Mouse (Mus musculus): ENCODE measurements around the gene 2210016L21Rik. TPM values are rescaled to one million over a fixed set of nuclear protein-coding genes. Genes with fewer than 3 reads are reported as not detected.

The 2210016L21Rik gene
- total and polyA plus RNA-seq, 3 experiments = 10.2 to 31.7 (median 25.3) TPM

DNA sequence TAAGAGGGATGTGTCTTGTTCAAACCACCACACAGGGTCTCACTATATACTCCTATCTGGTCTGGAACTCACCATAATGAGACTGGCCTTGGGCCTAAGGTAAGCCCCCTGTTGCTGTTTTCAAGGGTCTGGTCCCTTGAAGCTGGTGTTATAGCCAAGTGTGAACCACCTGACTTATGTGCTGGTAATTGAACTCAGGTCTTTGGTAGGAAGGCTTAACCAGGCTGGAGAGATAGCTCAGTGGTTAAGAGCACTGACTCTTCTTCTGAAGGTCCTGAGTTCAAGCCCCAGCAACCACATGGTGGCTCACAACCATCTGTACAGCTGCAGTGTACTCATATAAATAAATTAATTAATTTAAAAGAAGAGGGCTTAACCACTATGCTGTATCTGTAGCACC, 35.0 kb downstream of the 2210016L21Rik start:
- no peak overlapping the region for H3K27ac ChIP-seq
- DNase-seq = no peak
- H3K4me1 ChIP-seq (ENCODE audit: control insufficient read depth, insufficient read depth, low read length) = peaks cover 2% of the 10 kb centered on the region; the same call in 1 of the 2 replicates
- H3K79me2 ChIP-seq (replicated peaks; ENCODE audit: control insufficient read depth, insufficient read depth, low read length) = no peaks in the 10 kb centered on the region
- no peak overlapping the region for H3K9ac ChIP-seq (ENCODE audit: low read depth, low read length)
- no peak overlapping the region for H3K4me3 ChIP-seq
- no peaks in the 10 kb centered on the region for H3K27me3 ChIP-seq (ENCODE audit: control insufficient read depth, insufficient read depth, low read length)
- intact Hi-C loops (cut with DNase I) = loop anchor here (5.0 kb wide), 1 partner anchor 210 kb away; no protein-coding TSS in a partner anchor
- TF ChIP-seq POLR2A (IDR thresholded peaks at IDR 0.05; ENCODE audit: insufficient read depth, low read depth, low read length) (no peak), EP300 (IDR thresholded peaks at IDR 0.05; ENCODE audit: insufficient read depth, low read depth, low read length) (no peak), CTCF (IDR thresholded peaks at IDR 0.05) (no peak)
- no peaks in the 10 kb centered on the region for H3K36me3 ChIP-seq (ENCODE audit: control insufficient read depth, insufficient read depth, low read length)

DNA sequence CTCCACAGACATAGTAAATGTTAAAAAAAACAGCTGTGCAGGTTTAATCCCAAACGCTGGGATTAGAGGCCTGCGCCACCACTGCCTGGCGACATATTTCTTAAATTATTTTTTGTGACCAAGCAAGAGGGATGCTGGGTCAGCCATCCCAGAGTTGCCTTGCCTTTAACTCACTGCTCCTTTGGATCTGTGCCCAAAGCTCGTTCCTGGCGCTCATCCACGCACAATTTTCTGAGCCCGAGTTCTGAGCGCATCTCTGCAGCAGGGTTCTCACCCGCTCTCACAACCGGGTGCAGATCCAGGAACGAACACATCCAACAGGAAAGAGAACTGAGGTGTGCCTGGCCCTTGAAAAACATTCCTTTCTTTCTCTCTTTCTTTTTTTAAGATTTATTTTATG, 36.5 kb downstream of the 2210016L21Rik start:
- no peaks in the 10 kb centered on the region for H3K79me2 ChIP-seq (replicated peaks; ENCODE audit: control insufficient read depth, insufficient read depth, low read length)
- no peaks in the 10 kb centered on the region for H3K27me3 ChIP-seq (ENCODE audit: control insufficient read depth, insufficient read depth, low read length)
- peak in 1 of 2 experiments; percentile 31 for DNase-seq
- H3K9ac ChIP-seq (ENCODE audit: low read depth, low read length) = no peak overlapping the region
- no peaks in the 10 kb centered on the region for H3K36me3 ChIP-seq (ENCODE audit: control insufficient read depth, insufficient read depth, low read length)
- H3K4me1 ChIP-seq (ENCODE audit: control insufficient read depth, insufficient read depth, low read length) = peaks cover 2% of the 10 kb centered on the region; the same call in 1 of the 2 replicates
- TF ChIP-seq EP300 (IDR thresholded peaks at IDR 0.05; ENCODE audit: insufficient read depth, low read depth, low read length) (no peak), CTCF (IDR thresholded peaks at IDR 0.05) (no peak), POLR2A (IDR thresholded peaks at IDR 0.05; ENCODE audit: insufficient read depth, low read depth, low read length) (no peak)
- intact Hi-C loops (cut with DNase I) = loop anchor here (2.0 to 5.0 kb wide), 3 partner anchors 32 to 258 kb away; partner anchors contain the start of gene Sppl3
- H3K27ac ChIP-seq = no peak overlapping the region
- WGBS = 41% methylated on average over 11 of the region's 11 CpGs
- H3K4me3 ChIP-seq = no peak overlapping the region

DNA sequence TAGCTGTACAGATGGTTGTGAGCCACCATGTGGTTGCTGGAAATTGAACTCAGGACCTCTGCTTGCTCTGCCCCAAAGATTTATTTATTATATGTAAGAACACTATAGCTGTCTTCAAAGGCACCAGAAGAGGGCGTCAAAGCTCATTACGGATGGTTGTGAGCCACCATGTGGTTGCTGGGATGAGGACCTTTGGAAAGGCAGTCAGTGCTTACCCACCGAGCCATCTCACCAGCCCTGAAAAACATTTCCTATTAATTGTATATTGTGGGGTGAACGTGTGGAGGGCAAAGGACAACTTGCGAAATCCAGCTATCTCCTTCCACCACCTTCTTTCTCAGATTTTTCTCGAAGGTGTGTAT, 36.9 kb downstream of the 2210016L21Rik start:
- no peak overlapping the region for H3K27ac ChIP-seq
- peaks cover 2% of the 10 kb centered on the region; the same call in 1 of the 2 replicates for H3K4me1 ChIP-seq (ENCODE audit: control insufficient read depth, insufficient read depth, low read length)
- WGBS = 4% methylated on average over 6 of the region's 6 CpGs
- no peaks in the 10 kb centered on the region for H3K36me3 ChIP-seq (ENCODE audit: control insufficient read depth, insufficient read depth, low read length)
- no peak overlapping the region for H3K9ac ChIP-seq (ENCODE audit: low read depth, low read length)
- peak overlapping the region; percentile 53; the same call in 1 of the 2 replicates for H3K4me3 ChIP-seq
- DNase-seq = no peak
- no peaks in the 10 kb centered on the region for H3K79me2 ChIP-seq (replicated peaks; ENCODE audit: control insufficient read depth, insufficient read depth, low read length)
- TF ChIP-seq POLR2A (IDR thresholded peaks at IDR 0.05; ENCODE audit: insufficient read depth, low read depth, low read length) (no peak), EP300 (IDR thresholded peaks at IDR 0.05; ENCODE audit: insufficient read depth, low read depth, low read length) (no peak)
- intact Hi-C loops (cut with DNase I) = loop anchor here (1.0 to 5.0 kb wide), 4 partner anchors 32 to 258 kb away; partner anchors contain the start of gene Sppl3
- no peaks in the 10 kb centered on the region for H3K27me3 ChIP-seq (ENCODE audit: control insufficient read depth, insufficient read depth, low read length)

DNA sequence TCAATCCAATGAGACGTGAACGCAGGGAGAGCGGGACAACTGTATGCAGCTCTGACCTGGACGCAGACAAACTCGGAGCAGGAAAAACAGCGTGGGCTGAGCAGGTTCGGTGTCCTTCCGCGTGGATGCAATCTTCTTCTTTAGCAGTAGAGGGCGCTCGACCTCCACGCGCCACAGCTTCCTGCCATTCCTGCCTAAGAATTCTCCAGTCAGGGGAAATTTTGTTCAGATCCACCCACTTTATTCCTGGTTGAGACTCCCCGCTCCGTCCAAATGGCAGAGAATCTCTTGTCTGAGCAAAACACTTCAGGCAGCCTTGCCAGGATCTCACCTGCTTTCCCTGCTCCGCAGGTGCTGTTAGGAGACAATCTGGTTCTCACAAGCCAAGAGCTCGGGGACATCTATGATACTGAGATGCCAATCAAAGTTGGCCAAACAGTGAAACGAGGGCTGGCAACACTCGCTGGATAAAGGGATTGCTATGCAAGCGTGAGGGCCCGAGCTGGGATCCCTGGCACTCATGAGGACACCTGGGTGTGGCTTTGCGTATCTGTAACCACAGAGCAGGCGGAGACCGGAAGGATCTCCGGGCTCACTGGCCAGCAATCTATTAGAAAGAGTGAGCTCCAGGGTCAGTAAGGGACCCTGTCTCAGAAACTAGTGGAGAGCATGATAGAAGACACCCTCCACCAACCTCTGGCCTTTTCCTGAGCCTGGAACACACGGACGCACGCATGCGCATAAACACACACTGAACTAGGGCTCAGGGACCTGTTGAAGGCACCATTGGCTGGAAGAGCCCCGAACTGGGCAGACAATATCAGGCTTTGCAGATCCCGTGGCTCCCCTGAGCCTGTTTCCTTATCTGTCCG, 37.5 kb downstream of the 2210016L21Rik start:
- peaks cover 2% of the 10 kb centered on the region; the same call in 1 of the 2 replicates for H3K4me1 ChIP-seq (ENCODE audit: control insufficient read depth, insufficient read depth, low read length)
- no peaks in the 10 kb centered on the region for H3K27me3 ChIP-seq (ENCODE audit: control insufficient read depth, insufficient read depth, low read length)
- H3K79me2 ChIP-seq (replicated peaks; ENCODE audit: control insufficient read depth, insufficient read depth, low read length) = no peaks in the 10 kb centered on the region
- 3% methylated on average over 32 of the region's 32 CpGs for WGBS
- H3K9ac ChIP-seq (ENCODE audit: low read depth, low read length) = peak overlapping the region; percentile 37
- H3K4me3 ChIP-seq = peak overlapping the region; percentile 53
- peak overlapping the region; percentile 71 for H3K27ac ChIP-seq
- intact Hi-C loops (cut with DNase I) = loop anchor here (1.0 to 5.0 kb wide), 4 partner anchors 31 to 257 kb away; partner anchors contain the start of gene Sppl3
- TF ChIP-seq CTCF (IDR thresholded peaks at IDR 0.05) (peak; percentile 90), EP300 (IDR thresholded peaks at IDR 0.05; ENCODE audit: insufficient read depth, low read depth, low read length) (peak; percentile 97), POLR2A (IDR thresholded peaks at IDR 0.05; ENCODE audit: insufficient read depth, low read depth, low read length) (no peak)
- no peaks in the 10 kb centered on the region for H3K36me3 ChIP-seq (ENCODE audit: control insufficient read depth, insufficient read depth, low read length)
- peak; percentile 82 to 83 for DNase-seq

DNA sequence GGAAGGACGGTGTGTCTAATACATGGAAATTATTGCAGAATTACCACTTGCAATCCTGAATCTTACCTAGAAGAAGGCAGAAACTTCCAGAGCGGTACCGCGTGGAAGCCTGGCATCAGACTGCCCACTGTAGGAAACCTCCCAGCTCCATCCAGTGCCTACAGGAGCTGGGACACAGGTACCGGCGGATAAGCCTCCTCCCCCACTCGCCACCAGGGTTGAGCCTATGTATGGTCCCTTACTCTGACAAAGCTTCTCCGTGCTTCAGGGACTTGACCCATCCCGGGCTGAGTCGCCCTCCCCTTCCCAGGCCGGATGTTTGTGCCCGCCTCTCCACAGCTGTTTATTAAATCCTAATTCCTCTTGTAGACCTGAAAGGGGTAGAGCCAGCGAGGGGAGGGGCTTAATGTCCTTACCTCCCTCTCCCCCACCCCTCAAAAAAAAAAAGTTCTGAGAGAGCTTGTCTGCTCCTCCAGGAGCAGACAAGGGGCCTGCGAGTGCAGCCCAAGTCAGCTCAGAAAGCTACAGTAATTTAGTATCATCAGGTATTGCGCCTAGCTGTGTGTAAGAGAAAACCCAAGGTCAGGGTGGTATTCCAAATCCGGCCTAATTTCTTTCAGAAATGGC, 38.3 kb downstream of the 2210016L21Rik start:
- H3K4me1 ChIP-seq (ENCODE audit: control insufficient read depth, insufficient read depth, low read length) = peaks cover 2% of the 10 kb centered on the region; the same call in 1 of the 2 replicates
- DNase-seq = peak; percentile 22 to 40
- intact Hi-C loops (cut with DNase I) = no loop called here
- no peak for TF ChIP-seq POLR2A (IDR thresholded peaks at IDR 0.05; ENCODE audit: insufficient read depth, low read depth, low read length)
- 0 out of 2 replicates have a peak, but pooled peaks have one; percentile 1 for TF ChIP-seq EP300 (IDR thresholded peaks at IDR 0.05; ENCODE audit: insufficient read depth, low read depth, low read length)
- H3K27ac ChIP-seq = peak overlapping the region; percentile 71
- WGBS = 26% methylated on average over 16 of the region's 16 CpGs
- no peaks in the 10 kb centered on the region for H3K79me2 ChIP-seq (replicated peaks; ENCODE audit: control insufficient read depth, insufficient read depth, low read length)
- H3K36me3 ChIP-seq (ENCODE audit: control insufficient read depth, insufficient read depth, low read length) = no peaks in the 10 kb centered on the region
- H3K9ac ChIP-seq (ENCODE audit: low read depth, low read length) = peak overlapping the region; percentile 37
- peak overlapping the region; percentile 53 for H3K4me3 ChIP-seq
- no peaks in the 10 kb centered on the region for H3K27me3 ChIP-seq (ENCODE audit: control insufficient read depth, insufficient read depth, low read length)

All from heart, adult 2 months (tissue).